Mouse (Mus musculus): ENCODE measurements around the gene Bmpr1b. TPM values are rescaled to one million over a fixed set of nuclear protein-coding genes. Genes with fewer than 3 reads are reported as not detected.

The Bmpr1b gene
- polyA plus RNA-seq, 1 experiment from 2014 or later, result 7.6 TPM

DNA sequence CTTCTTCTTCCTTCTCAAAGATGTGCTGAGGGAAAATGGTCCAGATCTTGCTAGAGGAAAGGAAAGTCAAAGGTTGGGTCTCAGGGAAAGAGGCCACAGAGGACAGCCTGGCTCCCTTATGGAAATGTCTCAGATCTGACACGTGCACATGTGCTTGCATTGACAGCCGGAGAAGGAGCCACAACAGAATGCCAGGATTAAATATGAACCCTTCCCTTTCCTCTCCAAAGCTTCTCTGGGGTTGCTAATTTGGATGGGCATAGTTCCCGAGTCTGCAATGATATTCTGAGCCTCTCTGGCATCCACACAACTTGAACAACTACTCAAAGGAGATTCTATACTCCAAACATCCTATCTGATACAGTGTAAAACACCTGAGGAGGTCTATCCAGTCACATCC lies 48.4 kb downstream of the Bmpr1b start:
- H3K9ac ChIP-seq (ENCODE audit: low read depth, low read length), result no peak overlapping the region
- WGBS, result 82% methylated on average over 3 of the region's 3 CpGs
- no peak for DNase-seq (ENCODE audit: low spot score)
- no peaks in the 10 kb centered on the region for H3K9me3 ChIP-seq (replicated peaks; ENCODE audit: low read length)
- no peak for TF ChIP-seq CTCF (IDR thresholded peaks at IDR 0.05; ENCODE audit: low read depth)
- no peak overlapping the region for H3K27ac ChIP-seq
- no peaks in the 10 kb centered on the region for H3K36me3 ChIP-seq (ENCODE audit: insufficient read depth, low read length)
- H3K4me1 ChIP-seq (replicated peaks; ENCODE audit: insufficient read depth, low read length), result peaks cover 15% of the 10 kb centered on the region; the same call in 1 of the 2 replicates
- H3K4me3 ChIP-seq (replicated peaks; ENCODE audit: low read depth, low read length), result no peak overlapping the region
- H3K27me3 ChIP-seq (ENCODE audit: insufficient read depth, low read length), result no peaks in the 10 kb centered on the region
- ATAC-seq (replicated peaks; ENCODE audit: low FRiP score, low read depth), result no peak
- no peak overlapping the region for H3K4me2 ChIP-seq (ENCODE audit: low read length)

DNA sequence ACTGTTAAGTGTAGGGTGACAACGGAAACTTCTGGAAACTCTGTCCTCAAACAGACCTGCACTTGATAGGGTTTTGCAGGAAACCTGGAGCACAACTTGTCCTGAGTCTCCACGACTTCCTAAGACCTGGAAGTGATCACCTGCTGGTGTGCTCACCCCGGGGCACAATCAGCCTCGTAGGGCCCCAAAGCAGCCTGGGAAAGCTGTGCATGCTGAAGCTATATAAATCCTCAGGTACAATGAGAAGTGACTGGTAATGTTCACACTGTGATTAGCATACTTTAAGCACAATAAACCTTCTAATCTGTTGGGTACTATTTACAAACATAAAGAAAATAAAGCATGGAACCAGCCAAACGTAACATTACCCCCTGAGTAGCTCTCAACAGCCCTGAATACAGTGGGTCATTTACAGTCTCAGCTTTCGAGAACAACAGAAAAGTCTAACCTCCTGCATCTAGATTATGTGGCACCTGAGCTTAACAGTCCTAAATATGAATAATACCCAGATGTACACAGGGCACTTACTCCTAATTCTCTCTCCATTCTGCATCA lies 54.4 kb downstream of the Bmpr1b start:
- no peaks in the 10 kb centered on the region for H3K36me3 ChIP-seq (ENCODE audit: insufficient read depth, low read length)
- H3K4me2 ChIP-seq (ENCODE audit: low read length), result no peak overlapping the region
- peaks cover 7% of the 10 kb centered on the region for H3K4me1 ChIP-seq (replicated peaks; ENCODE audit: insufficient read depth, low read length)
- no peak overlapping the region for H3K4me3 ChIP-seq (replicated peaks; ENCODE audit: low read depth, low read length)
- H3K9ac ChIP-seq (ENCODE audit: low read depth, low read length), result no peak overlapping the region
- no peaks in the 10 kb centered on the region for H3K9me3 ChIP-seq (replicated peaks; ENCODE audit: low read length)
- DNase-seq (ENCODE audit: low spot score) (peak; percentile 22), ATAC-seq (replicated peaks; ENCODE audit: low FRiP score, low read depth) (peak; percentile 37)
- H3K27ac ChIP-seq, result peak overlapping the region; percentile 54
- H3K27me3 ChIP-seq (ENCODE audit: insufficient read depth, low read length), result no peaks in the 10 kb centered on the region
- TF ChIP-seq CTCF (IDR thresholded peaks at IDR 0.05; ENCODE audit: low read depth), result no peak
- WGBS, result 34% methylated on average over 6 of the region's 6 CpGs

DNA sequence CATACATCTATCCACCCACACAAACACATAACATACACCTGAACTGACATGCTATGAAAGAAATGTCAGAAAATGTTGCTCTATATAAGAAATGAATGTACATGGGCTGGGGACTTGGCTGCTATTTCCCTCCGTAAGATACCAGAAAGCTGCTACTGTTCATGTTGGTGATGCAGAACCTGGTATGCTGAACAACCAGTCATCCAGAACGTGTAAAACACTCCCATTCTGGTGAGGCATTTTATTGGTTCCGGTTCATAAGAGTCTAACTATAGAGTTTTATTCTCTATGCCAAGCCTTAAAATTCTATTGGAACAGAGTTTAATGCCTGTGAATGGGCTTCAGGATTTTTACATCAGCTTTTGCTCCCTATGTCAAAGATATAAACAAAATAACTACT lies 55.0 kb downstream of the Bmpr1b start:
- Histone ChIP-seq H3K4me3 (replicated peaks; ENCODE audit: low read depth, low read length) (no peak overlapping the region), H3K27ac (peak overlapping the region; percentile 54; the same call in 1 of the 2 replicates), H3K9me3 (replicated peaks; ENCODE audit: low read length) (no peaks in the 10 kb centered on the region), H3K4me1 (replicated peaks; ENCODE audit: insufficient read depth, low read length) (peaks cover 7% of the 10 kb centered on the region), H3K36me3 (ENCODE audit: insufficient read depth, low read length) (no peaks in the 10 kb centered on the region), H3K27me3 (ENCODE audit: insufficient read depth, low read length) (no peaks in the 10 kb centered on the region), H3K4me2 (ENCODE audit: low read length) (no peak overlapping the region), H3K9ac (ENCODE audit: low read depth, low read length) (no peak overlapping the region)
- DNase-seq (ENCODE audit: low spot score) (peak; percentile 85), ATAC-seq (replicated peaks; ENCODE audit: low FRiP score, low read depth) (peak; percentile 71)
- WGBS, result 27% methylated on average over 3 of the region's 3 CpGs
- TF ChIP-seq CTCF (IDR thresholded peaks at IDR 0.05; ENCODE audit: low read depth), result no peak

DNA sequence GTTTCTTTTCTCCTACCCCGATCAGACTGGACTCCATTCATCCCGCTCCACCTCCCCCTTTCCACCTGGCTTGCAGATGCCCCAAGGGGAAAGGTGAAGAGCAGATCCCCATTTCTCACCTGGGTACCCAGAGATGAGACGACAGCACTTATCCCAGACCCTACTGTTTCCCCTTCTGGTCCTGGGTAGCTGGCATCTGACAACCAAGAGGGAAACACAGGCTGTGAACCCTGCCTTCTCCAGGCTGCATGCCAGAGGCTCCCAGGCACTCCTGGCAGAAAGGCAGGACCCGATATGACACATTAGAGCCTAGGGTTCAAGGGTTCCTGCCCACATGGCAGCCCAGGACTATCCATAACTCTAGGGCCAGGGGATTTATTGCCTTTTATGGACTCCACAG lies 56.0 kb downstream of the Bmpr1b start:
- no peak overlapping the region for H3K9ac ChIP-seq (ENCODE audit: low read depth, low read length)
- no peaks in the 10 kb centered on the region for H3K27me3 ChIP-seq (ENCODE audit: insufficient read depth, low read length)
- ATAC-seq (replicated peaks; ENCODE audit: low FRiP score, low read depth), result no peak
- H3K4me3 ChIP-seq (replicated peaks; ENCODE audit: low read depth, low read length), result no peak overlapping the region
- no peak overlapping the region for H3K27ac ChIP-seq
- DNase-seq (ENCODE audit: low spot score), result no peak
- peaks cover 3% of the 10 kb centered on the region for H3K4me1 ChIP-seq (replicated peaks; ENCODE audit: insufficient read depth, low read length)
- no peak overlapping the region for H3K4me2 ChIP-seq (ENCODE audit: low read length)
- H3K9me3 ChIP-seq (replicated peaks; ENCODE audit: low read length), result no peaks in the 10 kb centered on the region
- no peaks in the 10 kb centered on the region for H3K36me3 ChIP-seq (ENCODE audit: insufficient read depth, low read length)
- WGBS, result 63% methylated on average over 4 of the region's 4 CpGs
- TF ChIP-seq CTCF (IDR thresholded peaks at IDR 0.05; ENCODE audit: low read depth), result no peak

DNA sequence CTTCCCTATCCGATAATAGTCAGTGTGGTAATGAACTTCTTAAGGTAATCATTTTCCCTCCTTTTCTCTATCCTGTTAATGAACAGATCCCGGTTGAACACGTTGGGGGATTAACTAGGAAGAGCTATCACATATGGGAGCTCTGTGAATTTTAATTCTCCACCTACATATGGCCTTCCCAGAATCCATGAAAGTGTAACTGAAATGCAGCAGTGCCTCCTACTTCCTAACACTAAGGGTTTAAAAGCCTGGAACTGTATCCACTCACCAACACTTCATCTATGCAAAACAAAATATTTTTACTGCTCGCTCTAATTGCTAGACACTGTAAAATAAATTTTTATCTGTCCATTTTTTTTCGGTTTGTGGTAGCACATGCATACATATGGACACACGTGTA lies 63.0 kb downstream of the Bmpr1b start:
- ATAC-seq (replicated peaks; ENCODE audit: low FRiP score, low read depth), result no peak
- no peak for DNase-seq (ENCODE audit: low spot score)

DNA sequence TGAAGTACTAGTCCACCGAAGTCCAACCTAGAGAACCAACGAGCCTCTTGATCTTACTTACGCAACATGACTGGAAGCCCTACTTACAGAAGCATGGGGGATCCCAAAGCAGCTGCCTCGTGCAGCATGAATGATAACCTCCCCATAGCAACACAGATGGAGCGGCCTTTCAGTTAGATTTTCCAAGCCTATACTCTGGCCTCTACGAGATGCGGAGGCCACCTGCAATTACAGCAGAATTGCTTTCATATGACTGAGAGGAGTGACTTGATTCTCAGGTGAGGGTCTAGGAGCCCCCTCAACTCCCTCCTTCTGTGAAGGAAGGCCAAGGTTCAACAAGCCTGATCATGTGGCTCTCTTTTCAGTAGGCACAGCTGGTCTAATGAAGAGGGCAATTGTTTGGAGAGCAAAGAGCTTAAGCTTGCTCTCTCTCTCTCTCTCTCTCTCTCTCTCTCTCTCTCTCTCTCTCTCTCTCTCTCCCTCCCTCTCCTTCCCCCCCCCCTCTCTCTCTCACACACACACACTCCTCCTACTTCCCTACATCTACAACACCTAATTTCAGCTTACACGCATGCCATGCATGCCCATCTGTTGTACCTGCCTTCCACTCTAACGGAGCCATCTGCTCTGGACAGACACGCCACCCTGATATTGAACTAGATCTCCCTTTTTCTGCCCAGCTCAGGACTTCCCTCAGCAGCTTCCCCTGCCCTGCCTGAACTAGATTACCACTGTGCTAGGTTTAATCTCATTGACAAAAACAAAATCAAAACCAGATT lies 65.0 kb downstream of the Bmpr1b start:
- no peaks in the 10 kb centered on the region for H3K36me3 ChIP-seq (ENCODE audit: insufficient read depth, low read length)
- H3K27ac ChIP-seq, result no peak overlapping the region
- no peak for TF ChIP-seq CTCF (IDR thresholded peaks at IDR 0.05; ENCODE audit: low read depth)
- no peak for ATAC-seq (replicated peaks; ENCODE audit: low FRiP score, low read depth)
- no peaks in the 10 kb centered on the region for H3K4me1 ChIP-seq (replicated peaks; ENCODE audit: insufficient read depth, low read length)
- no peak overlapping the region for H3K9ac ChIP-seq (ENCODE audit: low read depth, low read length)
- no peaks in the 10 kb centered on the region for H3K9me3 ChIP-seq (replicated peaks; ENCODE audit: low read length)
- H3K27me3 ChIP-seq (ENCODE audit: insufficient read depth, low read length), result no peaks in the 10 kb centered on the region
- 91% methylated on average over 10 of the region's 10 CpGs for WGBS
- no peak overlapping the region for H3K4me3 ChIP-seq (replicated peaks; ENCODE audit: low read depth, low read length)
- DNase-seq (ENCODE audit: low spot score), result no peak
- H3K4me2 ChIP-seq (ENCODE audit: low read length), result no peak overlapping the region

More for the DNA sequence above, 63.0 kb downstream of the Bmpr1b start:
- Histone ChIP-seq H3K4me1 (replicated peaks; ENCODE audit: insufficient read depth, low read length) (no peaks in the 10 kb centered on the region), H3K27ac (no peak overlapping the region), H3K9me3 (replicated peaks; ENCODE audit: low read length) (no peaks in the 10 kb centered on the region), H3K27me3 (ENCODE audit: insufficient read depth, low read length) (no peaks in the 10 kb centered on the region), H3K9ac (ENCODE audit: low read depth, low read length) (no peak overlapping the region), H3K4me2 (ENCODE audit: low read length) (no peak overlapping the region), H3K36me3 (ENCODE audit: insufficient read depth, low read length) (no peaks in the 10 kb centered on the region), H3K4me3 (replicated peaks; ENCODE audit: low read depth, low read length) (no peak overlapping the region)
- WGBS, result 82% methylated on average over 6 of the region's 6 CpGs
- TF ChIP-seq CTCF (IDR thresholded peaks at IDR 0.05; ENCODE audit: low read depth), result no peak
